Mouse (Mus musculus) myocyte (in vitro differentiated cells): ENCODE results near the gene Tmem267. TPM values are rescaled to one million over a fixed set of nuclear protein-coding genes. Genes with fewer than 3 reads are reported as not detected.

Experiments
- H3K27me3 ChIP-seq: one replicate; pipeline ENCODE4 v1.6.1; 2011; ENCODE audit not compliant: control insufficient read depth, insufficient read depth, insufficient read length
- H3K36me3 ChIP-seq: one replicate; pipeline ENCODE4 v1.6.1; 2011; ENCODE audit not compliant: control insufficient read depth, insufficient read depth
- H3K4me2 ChIP-seq: one replicate; pipeline ENCODE4 v1.6.1; 2011; ENCODE audit warnings: low read depth, control low read depth
- H3K4me3 ChIP-seq: one replicate; pipeline ENCODE4 v1.5.1; 2011; ENCODE audit warnings: mild to moderate bottlenecking, control low read depth, moderate library complexity
- H3K79me2 ChIP-seq: one replicate; pipeline ENCODE4 v1.6.1; 2011; ENCODE audit not compliant: control insufficient read depth, insufficient read depth
- H3ac ChIP-seq: one replicate; pipeline ENCODE4 v1.6.1; 2011; ENCODE audit not compliant: control insufficient read depth, insufficient read length
- CEBPB ChIP-seq: IDR thresholded peaks from 2 replicates; pipeline ENCODE4 v1.6.1; 2011; ENCODE audit warnings: mild to moderate bottlenecking, moderate library complexity; ENCODE audit not compliant: poor library complexity, insufficient read depth, severe bottlenecking
- E2F4 ChIP-seq: IDR thresholded peaks from one replicate; pipeline ENCODE4 v1.6.1; 2011; ENCODE audit warnings: mild to moderate bottlenecking, control low read depth, moderate library complexity; ENCODE audit not compliant: insufficient read depth
- MAX ChIP-seq: IDR thresholded peaks from one replicate; pipeline ENCODE4 v1.6.1; 2011; ENCODE audit warnings: low read depth, mild to moderate bottlenecking, control low read depth
- MYOD1 ChIP-seq, 3 experiments: IDR thresholded peaks; one replicate each; pipeline ENCODE4 v1.6.1; 2011; ENCODE audit warnings: control low read depth in 2 of 3, low read depth in 2 of 3, mild to moderate bottlenecking in 2 of 3, moderate library complexity in 1 of 3; ENCODE audit not compliant: insufficient read length in 2 of 3, control insufficient read depth in 1 of 3
- MYOG ChIP-seq, 3 experiments: IDR thresholded peaks; one replicate each; pipeline ENCODE4 v1.6.1; 2011; ENCODE audit warnings: control low read depth in 2 of 3, low read depth in 2 of 3, mild to moderate bottlenecking in 2 of 3; ENCODE audit not compliant: insufficient read length in 2 of 3, control insufficient read depth in 1 of 3, insufficient read depth in 1 of 3
- POLR2A ChIP-seq: IDR thresholded peaks from one replicate; pipeline ENCODE4 v1.6.1; 2011; ENCODE audit warnings: low read depth, mild to moderate bottlenecking, control low read depth, moderate library complexity; ENCODE audit not compliant: insufficient read length
- POLR2AphosphoS2 ChIP-seq: IDR thresholded peaks from one replicate; pipeline ENCODE4 v1.6.1; 2011; ENCODE audit warnings: low read depth, control low read depth; ENCODE audit not compliant: insufficient read length
- REST ChIP-seq: IDR thresholded peaks from one replicate; pipeline ENCODE4 v1.6.1; 2011; ENCODE audit warnings: mild to moderate bottlenecking, control low read depth, moderate library complexity; ENCODE audit not compliant: insufficient read depth, insufficient read length
- SRF ChIP-seq: IDR thresholded peaks from one replicate; pipeline ENCODE4 v1.6.1; 2011; ENCODE audit warnings: low read depth; ENCODE audit not compliant: control insufficient read depth, insufficient read length
- TCF12 ChIP-seq: IDR thresholded peaks from one replicate; pipeline ENCODE4 v1.6.1; 2011; ENCODE audit warnings: mild to moderate bottlenecking, control low read depth; ENCODE audit not compliant: poor library complexity, insufficient read depth, severe bottlenecking
- TCF3 ChIP-seq: IDR thresholded peaks from one replicate; pipeline ENCODE4 v1.6.1; 2011; ENCODE audit warnings: low read depth, control low read depth; ENCODE audit not compliant: insufficient read length
- USF1 ChIP-seq: IDR thresholded peaks from one replicate; pipeline ENCODE4 v1.6.1; 2011; ENCODE audit warnings: low read depth, mild to moderate bottlenecking, control low read depth, moderate library complexity
- polyA plus RNA-seq: library from polyadenylated mRNA; unstranded; fragments of >200 nt; fragmentation: generic; extraction: Trizol; gene quantifications from one replicate; pipeline ENCODE4 v1.2.1, GENCODE M21; 2012; ENCODE audit warnings: missing spikeins

Tmem267 gene
- polyA plus RNA-seq, 1 experiment: 4.2 TPM

DNA sequence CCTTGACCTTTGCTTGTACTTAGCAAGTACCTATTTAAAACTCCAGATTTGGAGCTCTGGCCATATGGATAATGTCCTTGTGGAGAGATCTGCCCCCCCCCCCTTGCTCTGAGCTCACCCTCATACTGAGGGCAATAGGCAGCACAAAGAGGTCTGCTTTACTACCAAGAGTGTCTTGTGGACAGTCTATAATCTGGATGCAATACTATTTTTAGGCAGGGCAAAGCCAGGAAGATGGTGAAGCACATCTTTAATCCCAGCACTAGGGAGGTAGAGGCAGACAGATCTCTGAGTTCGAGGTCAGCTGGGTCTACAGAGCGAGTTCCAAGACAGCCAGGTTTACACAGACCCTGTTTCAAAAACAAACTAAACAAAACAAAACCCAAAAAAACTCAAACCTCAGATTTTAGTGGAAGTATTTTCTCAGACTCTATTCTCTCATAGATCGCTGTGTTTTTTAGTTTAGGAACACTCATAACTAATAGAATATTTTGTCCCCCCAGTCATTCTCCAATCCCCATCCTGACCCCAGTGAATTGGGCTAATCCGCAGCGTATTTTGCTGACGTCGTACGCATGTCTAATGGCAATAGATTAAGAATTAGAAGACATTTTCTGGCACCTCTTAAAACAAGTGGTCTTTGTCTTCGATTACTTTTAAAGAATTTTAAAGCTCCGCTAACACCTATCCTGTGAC is 25.8 kb upstream of the Tmem267 start:
- H3K79me2 ChIP-seq: peaks cover 12% of the 10 kb centered on the region
- TF ChIP-seq MYOD1 (IDR thresholded peaks at IDR 0.05; ENCODE audit: control insufficient read depth in 1 of 3, insufficient read length in 2 of 3, low read depth in 2 of 3): no peak
- no peak for TF ChIP-seq CEBPB
- no peak for TF ChIP-seq SRF
- no peak for TF ChIP-seq POLR2AphosphoS2
- no peak for TF ChIP-seq TCF12
- TF ChIP-seq MYOG (IDR thresholded peaks at IDR 0.05; ENCODE audit: control insufficient read depth in 1 of 3, insufficient read depth in 1 of 3, insufficient read length in 2 of 3, low read depth in 2 of 3): no peak
- no peak for TF ChIP-seq POLR2A
- TF ChIP-seq E2F4: no peak
- no peak for TF ChIP-seq REST
- TF ChIP-seq MAX: no peak
- H3K4me3 ChIP-seq: peak overlapping the region; percentile 47
- no peaks in the 10 kb centered on the region for H3K27me3 ChIP-seq
- peaks cover 11% of the 10 kb centered on the region for H3K36me3 ChIP-seq
- H3ac ChIP-seq: no peak overlapping the region
- H3K4me2 ChIP-seq: peak overlapping the region; percentile 79

DNA sequence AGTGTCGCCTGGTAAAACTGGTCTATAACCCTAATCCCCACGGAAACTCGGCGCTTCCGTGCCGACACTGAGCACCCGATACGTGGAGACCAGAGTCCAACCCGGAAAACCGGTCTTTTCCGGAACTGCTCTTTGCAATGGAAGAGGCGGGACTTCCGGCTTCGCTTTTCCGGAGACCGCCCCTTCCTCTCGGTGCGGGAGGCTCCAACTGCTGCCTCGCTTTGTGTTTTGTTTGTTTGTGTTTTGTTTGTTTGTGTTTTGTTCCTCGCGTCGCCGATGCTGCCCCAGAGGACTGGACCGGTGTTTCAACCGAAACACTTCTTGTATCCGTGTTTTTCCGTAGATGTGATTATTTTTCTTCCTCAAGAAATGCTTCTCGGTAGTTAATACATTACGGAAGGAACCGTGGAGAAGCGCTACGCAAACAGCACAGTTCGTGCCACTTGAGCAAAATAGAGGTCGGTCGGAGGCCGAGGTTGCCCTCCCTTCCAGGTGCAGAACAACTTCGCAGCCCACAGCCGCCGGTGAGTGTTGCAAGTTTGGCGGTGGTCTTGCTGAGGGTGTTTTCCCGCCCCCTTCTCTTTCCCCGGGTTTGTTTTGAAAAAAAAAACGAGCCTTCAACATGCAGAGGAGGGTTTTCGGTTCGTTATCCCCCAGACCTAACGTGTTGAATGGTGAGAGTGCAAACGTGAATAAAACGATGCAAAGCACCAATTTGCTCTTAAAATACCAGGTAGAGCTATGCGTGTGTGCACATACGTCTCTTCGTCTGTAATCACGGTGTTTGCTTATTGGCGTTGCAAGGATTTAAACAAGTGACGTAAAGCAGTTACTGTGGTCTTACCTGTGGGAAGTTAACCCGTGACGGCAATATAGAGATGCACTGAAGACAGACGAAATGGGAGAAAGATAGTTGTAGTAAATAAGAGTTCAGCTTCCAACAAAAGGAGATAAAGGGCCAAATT is 25.0 kb upstream of the Tmem267 start, which contains the start of gene 4833420G17Rik:
TSS of gene 4833420G17Rik (plus strand) at position 173 of the 965 bp plus-strand sequence.
- Histone ChIP-seq H3K4me2 (peak within 1 kb of the TSS; percentile 79), H3K27me3 (no peaks in the 10 kb centered on the region), H3K4me3 (peak within 1 kb of the TSS; percentile 47), H3K79me2 (peaks cover 12% of the 10 kb centered on the region), H3ac (no peak within 1 kb of the TSS), H3K36me3 (peaks cover 11% of the 10 kb centered on the region)
- TF ChIP-seq REST (no peak), TCF3 (no peak), POLR2AphosphoS2 (peak; percentile 69), SRF (no peak), E2F4 (peak; percentile 86), TCF12 (no peak), POLR2A (peak; percentile 62)

DNA sequence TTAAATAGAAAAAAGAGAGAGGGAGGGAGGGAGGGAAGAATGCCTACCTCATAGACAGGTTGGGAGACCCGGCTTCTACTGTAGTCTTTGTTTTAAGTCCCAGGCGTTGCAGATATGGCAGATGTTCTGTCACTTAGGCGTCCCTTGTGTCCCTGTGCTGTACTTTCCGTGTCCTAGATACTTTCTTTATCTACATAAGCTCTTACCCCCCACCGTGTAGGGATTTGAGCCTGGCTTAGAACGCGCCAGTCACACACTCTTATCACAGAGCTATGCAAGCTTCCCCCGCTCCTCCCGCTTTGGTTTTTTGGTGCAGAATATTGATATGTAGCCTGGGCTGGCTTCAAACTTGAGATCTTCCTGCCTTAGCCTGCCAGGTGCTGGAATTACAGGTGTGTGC is 11.2 kb upstream of the Tmem267 start:
- no peaks in the 10 kb centered on the region for H3K27me3 ChIP-seq
- no peaks in the 10 kb centered on the region for H3K79me2 ChIP-seq
- no peak overlapping the region for H3K4me3 ChIP-seq
- H3K4me2 ChIP-seq: no peak overlapping the region
- H3K36me3 ChIP-seq: peaks cover 22% of the 10 kb centered on the region
- no peak overlapping the region for H3ac ChIP-seq
- no peak for TF ChIP-seq MYOD1 (IDR thresholded peaks at IDR 0.05; ENCODE audit: control insufficient read depth in 1 of 3, insufficient read length in 2 of 3, low read depth in 2 of 3)
- no peak for TF ChIP-seq POLR2A
- TF ChIP-seq TCF12: no peak
- no peak for TF ChIP-seq REST
- no peak for TF ChIP-seq SRF
- no peak for TF ChIP-seq CEBPB
- no peak for TF ChIP-seq MYOG (IDR thresholded peaks at IDR 0.05; ENCODE audit: control insufficient read depth in 1 of 3, insufficient read depth in 1 of 3, insufficient read length in 2 of 3, low read depth in 2 of 3)
- no peak for TF ChIP-seq POLR2AphosphoS2
- TF ChIP-seq USF1: no peak
- TF ChIP-seq TCF3: no peak
- no peak for TF ChIP-seq MAX
- no peak for TF ChIP-seq E2F4

DNA sequence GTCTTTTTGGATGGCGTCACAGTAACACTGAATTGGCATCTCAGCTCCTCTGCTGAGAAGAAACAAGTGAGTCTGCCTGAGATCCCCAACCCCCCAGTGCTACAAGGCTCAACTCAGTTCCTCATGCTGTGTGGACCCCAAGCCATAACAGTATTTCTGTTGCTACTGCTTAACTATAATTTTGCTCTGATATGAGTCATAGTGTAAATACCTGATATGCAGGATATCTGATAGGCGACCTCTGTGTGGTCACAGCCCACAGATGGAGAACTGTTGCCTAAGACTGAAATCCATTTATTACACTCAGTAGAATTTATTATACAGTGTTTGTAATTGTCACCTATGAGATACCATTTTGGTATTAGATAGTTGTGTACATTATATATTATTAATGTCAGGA is 10.1 kb upstream of the Tmem267 start:
- Histone ChIP-seq H3K4me3 (no peak overlapping the region), H3K36me3 (peaks cover 22% of the 10 kb centered on the region), H3K79me2 (no peaks in the 10 kb centered on the region), H3K27me3 (no peaks in the 10 kb centered on the region), H3ac (no peak overlapping the region), H3K4me2 (no peak overlapping the region)
- TF ChIP-seq MAX (no peak), USF1 (no peak), TCF3 (no peak), MYOG (IDR thresholded peaks at IDR 0.05; ENCODE audit: control insufficient read depth in 1 of 3, insufficient read depth in 1 of 3, insufficient read length in 2 of 3, low read depth in 2 of 3) (no peak), REST (no peak), POLR2A (no peak), TCF12 (no peak), MYOD1 (IDR thresholded peaks at IDR 0.05; ENCODE audit: control insufficient read depth in 1 of 3, insufficient read length in 2 of 3, low read depth in 2 of 3) (no peak), CEBPB (no peak), SRF (no peak), E2F4 (no peak), POLR2AphosphoS2 (no peak)
